Mouse (Mus musculus) embryonic fibroblast, embryonic 13.5 days (primary cell): Measurements from ENCODE around the gene Zfhx2. TPM values are rescaled to one million over a fixed set of nuclear protein-coding genes. Genes with fewer than 3 reads are reported as not detected.

Experiments
- H3K27ac ChIP-seq: 2 replicates; pipeline ENCODE4 v1.5.1; 2012; ENCODE audit warnings: low read length, control low read depth, inconsistent platforms; ENCODE audit not compliant: insufficient read depth
- H3K4me1 ChIP-seq: 2 replicates; pipeline ENCODE4 v1.6.1; 2011; ENCODE audit warnings: low read length; ENCODE audit not compliant: control insufficient read depth, insufficient read depth
- H3K4me3 ChIP-seq: 2 replicates; pipeline ENCODE4 v1.5.1; 2011; ENCODE audit warnings: mild to moderate bottlenecking, control low read depth, low read length; ENCODE audit not compliant: insufficient read depth
- CTCF ChIP-seq: IDR thresholded peaks from 2 replicates; pipeline ENCODE4 v1.5.1; 2011; ENCODE audit warnings: mild to moderate bottlenecking, control low read depth, low read length, moderate library complexity, borderline replicate concordance; ENCODE audit not compliant: insufficient read depth
- POLR2A ChIP-seq: IDR thresholded peaks from 2 replicates; pipeline ENCODE4 v1.6.1; 2011; ENCODE audit warnings: low read depth, mild to moderate bottlenecking, control low read depth, low read length, moderate library complexity
- polyA plus RNA-seq: library from polyadenylated mRNA; stranded (reverse); fragments of >200 nt; gene quantifications from 2 replicates; pipeline ENCODE4 v1.2.4, GENCODE M21; 2011; ENCODE audit warnings: low read depth; ENCODE audit not compliant: missing spikeins, insufficient read length

Zfhx2 gene
- polyA plus RNA-seq, 1 experiment: 3.5 TPM

DNA sequence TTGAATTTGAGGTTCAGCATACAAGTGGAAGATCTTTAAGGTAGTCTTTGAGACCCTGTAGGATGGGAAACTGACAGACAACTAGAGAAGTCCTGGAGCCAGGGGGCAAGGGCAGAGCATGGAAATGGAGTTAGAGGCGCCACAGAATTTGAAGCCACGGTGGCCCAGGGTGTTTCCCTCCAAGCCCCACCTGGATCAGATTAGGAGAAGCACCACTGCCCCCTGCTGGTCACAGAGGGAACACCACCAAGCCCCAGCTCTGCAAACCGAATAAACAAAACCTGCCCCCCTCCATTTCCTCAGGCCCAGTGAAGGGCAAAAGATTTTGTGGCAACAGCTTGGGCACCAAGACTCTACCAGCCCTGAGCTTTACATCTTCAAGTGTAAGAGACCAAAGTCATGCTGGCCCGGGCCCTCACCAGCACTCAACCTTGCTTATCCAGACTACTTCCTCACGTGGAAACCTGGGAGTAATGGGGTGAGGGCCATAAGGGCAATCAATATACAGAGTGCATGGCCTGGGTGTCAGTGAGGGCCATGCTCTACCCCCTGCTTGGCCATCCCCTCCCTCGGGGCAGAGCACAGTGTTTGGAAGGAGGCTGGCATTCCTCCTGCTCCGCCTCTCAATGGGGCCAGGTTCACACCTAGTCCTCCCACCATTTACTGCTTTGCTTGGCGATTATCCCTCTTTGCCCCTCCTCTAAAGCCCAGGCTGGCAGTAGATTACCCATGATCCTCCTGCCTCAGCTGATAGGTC is 12.7 kb downstream of the Zfhx2 start:
- Histone ChIP-seq H3K27ac (no peak overlapping the region), H3K4me1 (no peaks in the 10 kb centered on the region), H3K4me3 (no peak overlapping the region)
- no peak for TF ChIP-seq POLR2A
- peak; percentile 79 for TF ChIP-seq CTCF

GRCm38 (mm10) chr14:55078366-55078989 is 13.6 kb downstream of the Zfhx2 start:
- no peak overlapping the region for H3K27ac ChIP-seq
- H3K4me3 ChIP-seq: no peak overlapping the region
- no peaks in the 10 kb centered on the region for H3K4me1 ChIP-seq
- no peak for TF ChIP-seq CTCF
- no peak for TF ChIP-seq POLR2A

GRCm38 (mm10) chr14:55077481-55078365 is 14.4 kb downstream of the Zfhx2 start:
- H3K4me1 ChIP-seq: no peaks in the 10 kb centered on the region
- H3K4me3 ChIP-seq: no peak overlapping the region
- TF ChIP-seq POLR2A (no peak), CTCF (no peak)
- no peak overlapping the region for H3K27ac ChIP-seq

DNA sequence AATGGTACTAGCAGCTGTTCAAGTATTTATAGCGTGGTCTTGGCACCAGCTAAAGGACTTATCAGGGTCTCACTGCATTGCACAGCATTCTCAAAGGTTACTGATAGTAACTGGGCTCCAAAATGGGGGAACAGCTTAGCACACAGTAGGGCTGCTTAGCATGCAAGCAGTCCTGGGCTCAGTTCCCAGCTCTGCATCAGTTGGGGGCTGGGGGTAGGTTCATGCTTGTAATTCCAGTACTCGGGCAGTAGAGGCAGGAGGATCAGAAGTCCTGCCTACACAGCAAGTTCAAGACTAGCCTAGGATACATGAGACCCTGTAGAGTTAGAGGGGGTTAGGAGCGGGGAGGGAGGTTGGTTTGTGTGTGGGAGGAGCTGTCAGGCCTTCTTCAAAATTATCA is 15.2 kb downstream of the Zfhx2 start:
- H3K4me3 ChIP-seq: no peak overlapping the region
- no peak overlapping the region for H3K27ac ChIP-seq
- TF ChIP-seq CTCF (no peak), POLR2A (no peak)
- H3K4me1 ChIP-seq: no peaks in the 10 kb centered on the region

DNA sequence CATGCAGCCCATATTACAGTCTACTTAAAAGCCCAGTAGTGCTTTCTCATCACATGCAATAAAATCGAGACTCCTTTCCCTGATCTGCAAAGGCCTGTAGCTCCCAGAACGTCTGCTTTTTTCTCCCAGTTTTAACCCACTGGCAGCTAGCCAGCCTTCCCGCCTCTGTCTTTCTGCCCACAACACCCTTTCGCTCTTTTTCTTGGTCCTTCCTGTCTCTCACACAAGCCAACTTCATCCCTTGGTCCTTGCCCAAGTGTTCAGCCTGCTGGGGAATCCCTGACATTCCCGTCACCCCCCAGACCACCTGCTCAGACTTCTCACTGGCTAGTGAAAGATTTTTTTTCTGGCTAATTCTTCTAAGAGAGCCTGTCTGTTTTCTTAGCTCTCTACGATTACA is 15.9 kb downstream of the Zfhx2 start:
- Histone ChIP-seq H3K27ac (no peak overlapping the region), H3K4me3 (no peak overlapping the region), H3K4me1 (no peaks in the 10 kb centered on the region)
- TF ChIP-seq CTCF: no peak
- TF ChIP-seq POLR2A: no peak

- Histone ChIP-seq H3K4me3 (no peak overlapping the region), H3K27ac (no peak overlapping the region), H3K4me1 (no peaks in the 10 kb centered on the region)
- TF ChIP-seq POLR2A (no peak), CTCF (no peak)
Measured at GRCm38 (mm10) chr14:55074416-55074815, 17.7 kb downstream of the Zfhx2 start.

- Histone ChIP-seq H3K27ac (no peak overlapping the region), H3K4me3 (no peak overlapping the region), H3K4me1 (no peaks in the 10 kb centered on the region)
- TF ChIP-seq POLR2A (no peak), CTCF (no peak)
Measured at GRCm38 (mm10) chr14:55071756-55072155, 20.4 kb downstream of the Zfhx2 start.

DNA sequence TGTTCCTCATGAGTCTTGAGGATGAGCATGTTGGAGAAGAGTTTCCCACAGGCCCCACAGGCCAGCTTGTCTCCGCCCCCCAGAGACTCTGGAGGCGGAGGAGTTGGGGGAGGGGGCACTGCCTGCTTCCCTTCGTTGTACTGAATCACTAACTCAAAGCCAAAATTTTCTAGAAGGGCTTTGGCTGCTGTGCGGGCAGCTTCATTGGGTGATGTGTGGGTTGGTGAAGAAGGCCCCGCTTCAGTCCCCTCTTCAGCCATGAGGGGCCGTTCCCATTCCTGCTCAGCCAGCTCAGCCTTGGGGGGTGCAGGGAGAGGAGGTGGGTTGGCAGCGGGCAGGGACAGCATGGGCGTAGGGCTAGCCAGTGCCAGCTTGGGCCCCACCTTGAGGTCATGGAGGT is 26.1 kb downstream of the Zfhx2 start:
- Histone ChIP-seq H3K4me3 (no peak overlapping the region), H3K27ac (no peak overlapping the region), H3K4me1 (no peaks in the 10 kb centered on the region)
- TF ChIP-seq CTCF (no peak), POLR2A (no peak)

DNA sequence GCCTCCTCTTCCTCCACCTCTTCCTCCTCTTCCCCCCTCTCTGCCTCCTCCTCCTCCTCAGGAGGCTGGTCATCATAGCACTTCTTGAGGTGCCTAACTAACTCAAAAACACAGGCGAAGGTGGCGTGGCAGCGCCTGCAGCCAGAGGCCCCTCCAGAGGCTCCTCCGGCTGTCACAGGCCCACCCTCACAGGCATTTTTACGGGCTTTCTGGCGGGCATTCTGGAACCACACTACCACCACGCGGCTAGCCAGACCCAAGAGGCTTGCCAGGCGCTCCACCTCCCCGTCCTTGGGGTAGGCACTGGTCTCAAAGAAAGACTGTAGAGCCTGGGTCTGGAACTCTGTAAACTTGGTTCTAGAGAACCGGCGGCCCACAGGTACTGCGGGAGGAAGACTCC is 26.7 kb downstream of the Zfhx2 start:
- TF ChIP-seq CTCF (no peak), POLR2A (no peak)
- Histone ChIP-seq H3K27ac (no peak overlapping the region), H3K4me1 (no peaks in the 10 kb centered on the region), H3K4me3 (no peak overlapping the region)
